Mouse (Mus musculus) lung, embryonic 14.5 days (tissue): ENCODE results near the gene Elp5. TPM values are rescaled to one million over a fixed set of nuclear protein-coding genes. Genes with fewer than 3 reads are reported as not detected.
A peak's percentile ranks its signal among the peaks of the same experiment; 100 is the strongest.

Experiments
- ATAC-seq: fragments of 200-750 bp; cut with Nextera tagmentation; 2 replicates; pipeline ENCODE4 v1.8.0; 2017; ENCODE audit warnings: mild to moderate bottlenecking, moderate TSS enrichment, moderate library complexity; ENCODE audit not compliant: insufficient read depth
- DNase-seq: peaks from one replicate; pipeline ENCODE4 v3.0.0-alpha.2; 2015
- H3K27ac ChIP-seq: fragments of 300-500 bp; sonication (generic); 2 replicates; pipeline ENCODE4 v1.5.1; 2014; ENCODE audit warnings: low read depth, mild to moderate bottlenecking, moderate library complexity
- H3K27me3 ChIP-seq: fragments of 300-500 bp; sonication (generic); 2 replicates; pipeline ENCODE4 v1.6.1; 2014; ENCODE audit warnings: low read length, control low read depth; ENCODE audit not compliant: insufficient read depth
- H3K36me3 ChIP-seq: fragments of 300-500 bp; sonication (generic); 2 replicates; pipeline ENCODE4 v1.6.1; 2014; ENCODE audit warnings: control low read depth; ENCODE audit not compliant: insufficient read depth
- H3K4me1 ChIP-seq: fragments of 300-500 bp; sonication (generic); 2 replicates; pipeline ENCODE4 v1.6.1; 2014; ENCODE audit warnings: antibody characterized with exemption, control low read depth; ENCODE audit not compliant: insufficient read depth
- H3K4me2 ChIP-seq: fragments of 300-500 bp; sonication (generic); 2 replicates; pipeline ENCODE4 v1.6.1; 2014; ENCODE audit warnings: mild to moderate bottlenecking
- H3K4me3 ChIP-seq: fragments of 300-500 bp; sonication (generic); 2 replicates; pipeline ENCODE4 v1.5.1; 2014; ENCODE audit warnings: low read depth, low read length
- H3K9ac ChIP-seq: fragments of 300-500 bp; sonication (generic); 2 replicates; pipeline ENCODE4 v1.6.1; 2014
- H3K9me3 ChIP-seq: fragments of 300-500 bp; sonication (generic); 2 replicates; pipeline ENCODE4 v1.6.1; 2016; ENCODE audit warnings: low read depth, low read length, control low read depth
- CTCF ChIP-seq: IDR thresholded peaks from 2 replicates; pipeline ENCODE4 v1.5.1; 2016; ENCODE audit warnings: antibody characterized with exemption, low read depth
- WGBS: fragments of 180-500 bp; shearing (Covaris S2); extraction: QIAGEN DNeasy Blood & Tissue Kit; methylation state at CpG from one replicate; pipeline ENCODE4 v1.1.7; 2014; 5-methylcytosine and 5-hydroxymethylcytosine counted together
- polyA plus RNA-seq: library from polyadenylated mRNA; unstranded; fragments of >200 nt; fragmentation: Nextera tagmentation; extraction: Ambion mirVana; gene quantifications from 2 replicates; pipeline ENCODE4 v1.2.1, GENCODE M21; 2014

Gene Elp5
- polyA plus RNA-seq, 1 experiment from 2014 or later: 113 TPM

DNA sequence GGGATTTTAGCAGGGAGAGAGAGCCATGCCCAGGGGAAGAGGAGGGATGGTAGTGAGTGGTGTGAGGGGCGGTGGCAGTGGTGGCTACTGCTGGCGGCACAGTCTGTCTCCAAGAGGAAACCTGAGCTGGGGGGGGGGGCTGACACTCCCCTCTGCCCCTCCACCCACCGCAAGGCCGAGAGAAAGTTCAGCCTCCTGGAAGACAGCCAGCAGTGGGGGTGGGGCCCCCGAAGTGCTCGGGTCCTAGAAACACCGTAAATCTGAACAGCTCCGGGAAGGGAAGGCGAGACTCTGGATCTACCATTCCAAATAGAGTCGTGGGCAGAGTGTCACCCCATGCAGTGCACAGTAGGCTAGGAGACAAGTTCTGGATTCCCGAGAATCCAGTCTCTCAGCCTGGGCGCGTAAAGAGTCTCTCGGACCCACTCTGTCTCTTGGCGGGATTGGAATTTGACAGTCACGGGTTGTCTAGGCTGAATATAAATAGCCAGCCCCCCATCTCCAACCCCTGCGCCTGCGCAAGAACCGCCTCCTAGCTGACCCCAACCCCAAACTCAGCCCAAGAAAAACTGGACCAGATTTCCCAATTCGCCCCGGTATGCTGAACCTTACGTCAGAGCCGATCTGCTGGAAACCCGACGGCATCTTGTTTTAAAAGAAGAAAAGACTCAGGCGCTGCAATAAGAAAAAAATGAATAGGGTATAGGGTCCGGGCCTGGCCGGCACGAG is 34.8 kb downstream of the Elp5 start:
- H3K9me3 ChIP-seq: no peaks in the 10 kb centered on the region
- peak overlapping the region; percentile 61 for H3K9ac ChIP-seq
- peak overlapping the region; percentile 69 for H3K4me2 ChIP-seq
- H3K36me3 ChIP-seq: peaks cover 29% of the 10 kb centered on the region; the same call in 1 of the 2 replicates
- no peaks in the 10 kb centered on the region for H3K27me3 ChIP-seq
- H3K27ac ChIP-seq: peak overlapping the region; percentile 83
- H3K4me1 ChIP-seq: peaks cover 13% of the 10 kb centered on the region; the same call in 1 of the 2 replicates
- 1% methylated on average over 29 of the region's 29 CpGs for WGBS
- ATAC-seq: peak; percentile 48
- TF ChIP-seq CTCF: no peak
- H3K4me3 ChIP-seq: peak overlapping the region; percentile 52
- peak; percentile 83 for DNase-seq

GRCm38 (mm10) chr11:69945997-69946891 is 36.1 kb downstream of the Elp5 start:
- peak overlapping the region; percentile 52 for H3K4me3 ChIP-seq
- H3K4me2 ChIP-seq: peak overlapping the region; percentile 69
- DNase-seq (no peak), ATAC-seq (no peak)
- no peaks in the 10 kb centered on the region for H3K27me3 ChIP-seq
- H3K4me1 ChIP-seq: peaks cover 13% of the 10 kb centered on the region; the same call in 1 of the 2 replicates
- H3K36me3 ChIP-seq: peaks cover 34% of the 10 kb centered on the region; the same call in 1 of the 2 replicates
- 0 out of 2 replicates have a peak overlapping the region, but pooled peaks have one; percentile 83 for H3K27ac ChIP-seq
- WGBS: 88% methylated on average over 18 of the region's 18 CpGs
- no peak overlapping the region; the same call in 1 of the 2 replicates for H3K9ac ChIP-seq
- H3K9me3 ChIP-seq: no peaks in the 10 kb centered on the region
- TF ChIP-seq CTCF: no peak

GRCm38 (mm10) chr11:69945216-69945615 is 37.1 kb downstream of the Elp5 start:
- H3K4me2 ChIP-seq: 0 out of 2 replicates have a peak overlapping the region, but pooled peaks have one; percentile 20
- 62% methylated on average over 13 of the region's 13 CpGs for WGBS
- H3K4me1 ChIP-seq: peaks cover 13% of the 10 kb centered on the region; the same call in 1 of the 2 replicates
- DNase-seq (no peak), ATAC-seq (no peak)
- no peak overlapping the region for H3K4me3 ChIP-seq
- H3K27me3 ChIP-seq: no peaks in the 10 kb centered on the region
- no peaks in the 10 kb centered on the region for H3K9me3 ChIP-seq
- no peak overlapping the region for H3K27ac ChIP-seq
- no peak overlapping the region for H3K9ac ChIP-seq
- TF ChIP-seq CTCF: no peak
- peaks cover 34% of the 10 kb centered on the region; the same call in 1 of the 2 replicates for H3K36me3 ChIP-seq

DNA sequence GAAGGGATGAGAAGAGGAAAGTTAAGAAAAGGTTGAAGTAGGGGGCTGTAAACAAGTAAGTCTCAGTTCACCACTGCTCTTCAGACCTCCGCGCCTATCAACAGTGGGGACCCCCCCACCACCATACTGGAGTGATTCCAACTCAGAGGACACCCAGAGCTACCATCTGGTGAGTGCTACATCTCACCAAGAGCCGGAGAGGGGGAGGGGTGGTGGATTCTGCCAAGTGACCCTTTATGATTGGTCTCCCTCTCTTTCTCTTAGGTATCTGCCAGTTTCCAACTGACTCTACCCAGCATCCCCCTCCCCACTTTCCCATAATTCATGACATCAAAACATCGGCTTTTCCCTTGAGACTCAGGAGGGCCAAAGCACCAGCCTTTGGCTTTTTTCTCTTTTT is 41.4 kb downstream of the Elp5 start:
- H3K4me2 ChIP-seq: no peak overlapping the region
- WGBS: 56% methylated on average over 4 of the region's 4 CpGs
- H3K9ac ChIP-seq: no peak overlapping the region
- H3K27me3 ChIP-seq: peaks cover 14% of the 10 kb centered on the region
- ATAC-seq (no peak), DNase-seq (no peak)
- H3K4me3 ChIP-seq: no peak overlapping the region
- no peak for TF ChIP-seq CTCF
- H3K4me1 ChIP-seq: peaks cover 10% of the 10 kb centered on the region; the same call in 1 of the 2 replicates
- H3K36me3 ChIP-seq: peaks cover 34% of the 10 kb centered on the region; the same call in 1 of the 2 replicates
- H3K27ac ChIP-seq: no peak overlapping the region
- no peaks in the 10 kb centered on the region for H3K9me3 ChIP-seq

- Histone ChIP-seq H3K4me2 (no peak overlapping the region), H3K4me3 (no peak overlapping the region), H3K27ac (no peak overlapping the region), H3K27me3 (peaks cover 26% of the 10 kb centered on the region), H3K36me3 (peaks cover 23% of the 10 kb centered on the region; the same call in 1 of the 2 replicates), H3K9me3 (no peaks in the 10 kb centered on the region), H3K4me1 (peaks cover 6% of the 10 kb centered on the region; the same call in 1 of the 2 replicates), H3K9ac (no peak overlapping the region)
- ATAC-seq (no peak), DNase-seq (no peak)
- no peak for TF ChIP-seq CTCF
- 88% methylated on average over 17 of the region's 17 CpGs for WGBS
Observed at GRCm38 (mm10) chr11:69939731-69940130, 42.6 kb downstream of the Elp5 start.

- peaks cover 6% of the 10 kb centered on the region; the same call in 1 of the 2 replicates for H3K4me1 ChIP-seq
- peaks cover 28% of the 10 kb centered on the region for H3K27me3 ChIP-seq
- WGBS: 59% methylated on average over 5 of the region's 5 CpGs
- ATAC-seq (no peak), DNase-seq (no peak)
- H3K36me3 ChIP-seq: peaks cover 17% of the 10 kb centered on the region; the same call in 1 of the 2 replicates
- no peak for TF ChIP-seq CTCF
- no peaks in the 10 kb centered on the region for H3K9me3 ChIP-seq
- H3K4me2 ChIP-seq: no peak overlapping the region
- no peak overlapping the region for H3K4me3 ChIP-seq
- H3K9ac ChIP-seq: no peak overlapping the region
- no peak overlapping the region for H3K27ac ChIP-seq
Observed at GRCm38 (mm10) chr11:69939181-69939580, 43.1 kb downstream of the Elp5 start.
